Mouse (Mus musculus): Measurements from ENCODE around the gene Ppp1r10. TPM values are rescaled to one million over a fixed set of nuclear protein-coding genes. Genes with fewer than 3 reads are reported as not detected.
"Not testable (repeated sequence)": the region's sequence is repeated elsewhere in the genome, so short reads cannot be mapped to it uniquely, and the experiment has no call there.

Gene Ppp1r10
- total RNA-seq, 2 experiments from 2014 or later, result 70.2 to 76.0 TPM

- intact Hi-C loops (cut with DNase I), result no loop called here
- DNase-seq (ENCODE audit: low spot score in 2 of 2), result peak in 1 of 2 experiments; percentile 59
Measured at GRCm38 (mm10) chr17:35920862-35921562, 4.8 kb downstream of the Ppp1r10 start.

DNA sequence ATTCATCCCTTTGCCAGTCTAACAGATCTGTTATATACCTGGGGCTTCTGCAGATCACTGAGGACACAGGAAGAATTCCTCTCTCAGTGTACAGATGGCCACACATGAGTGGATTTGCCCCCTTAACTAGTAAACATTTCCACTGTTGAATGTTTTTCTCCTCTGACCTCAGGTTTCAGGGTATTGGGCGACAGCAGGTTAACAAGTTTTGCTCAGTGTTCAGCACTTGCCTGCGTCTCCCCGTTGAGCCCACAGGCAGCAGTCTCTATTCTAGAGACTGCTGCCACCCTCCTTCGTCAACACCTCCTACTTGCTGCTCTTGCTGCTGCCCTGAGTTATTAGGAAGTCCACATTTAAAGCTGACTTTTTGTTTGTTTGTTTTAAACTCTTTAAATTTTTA, 5.5 kb downstream of the Ppp1r10 start:
- intact Hi-C loops (cut with DNase I), result no loop called here
- no peak for DNase-seq (ENCODE audit: low spot score in 2 of 2)

- intact Hi-C loops (cut with DNase I), result no loop called here
- no peak for DNase-seq (ENCODE audit: low spot score in 2 of 2)
Measured at GRCm38 (mm10) chr17:35922566-35922965, 6.3 kb downstream of the Ppp1r10 start.

DNA sequence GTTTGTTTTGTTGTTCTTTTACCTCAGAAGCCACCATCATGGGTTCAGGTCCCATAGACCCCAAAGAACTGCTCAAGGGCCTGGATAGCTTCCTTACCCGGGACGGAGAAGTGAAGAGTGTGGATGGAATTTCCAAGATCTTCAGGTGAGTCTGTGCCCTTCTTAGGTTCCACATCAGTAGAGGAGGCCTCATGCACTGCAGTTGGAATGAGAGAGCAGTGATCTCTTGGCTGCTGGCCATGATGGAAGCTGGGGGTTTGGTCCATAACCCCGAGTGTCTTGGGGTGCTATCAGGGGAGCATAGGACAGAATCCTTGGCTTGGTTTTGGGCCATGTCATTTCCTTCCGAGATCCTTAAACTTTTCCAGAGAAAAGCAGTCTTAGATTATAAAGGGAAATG, 7.0 kb downstream of the Ppp1r10 start:
- DNase-seq (ENCODE audit: low spot score in 2 of 2), result no peak
- intact Hi-C loops (cut with DNase I), result no loop called here

DNA sequence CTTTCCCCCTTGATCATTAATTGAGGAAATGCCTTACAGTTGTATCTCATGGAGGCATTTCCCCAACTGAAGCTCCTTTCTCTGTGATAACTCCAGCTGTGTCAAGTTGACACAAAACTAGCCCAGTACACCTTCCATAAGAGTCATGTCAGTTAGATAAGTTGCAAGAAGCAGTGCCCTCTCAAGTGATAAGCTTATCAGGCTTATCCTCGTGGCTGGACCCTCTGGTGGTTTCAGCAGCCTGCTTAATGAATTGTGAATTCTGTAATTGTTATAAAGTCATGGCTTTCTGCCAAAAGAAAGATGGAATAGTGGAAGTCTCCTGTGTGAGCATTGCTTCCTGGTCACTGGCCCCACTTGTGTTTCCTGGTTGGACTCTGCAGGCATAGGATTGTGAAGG, 11.2 kb downstream of the Ppp1r10 start:
- intact Hi-C loops (cut with DNase I), result no loop called here
- no peak for DNase-seq (ENCODE audit: low spot score in 2 of 2)

DNA sequence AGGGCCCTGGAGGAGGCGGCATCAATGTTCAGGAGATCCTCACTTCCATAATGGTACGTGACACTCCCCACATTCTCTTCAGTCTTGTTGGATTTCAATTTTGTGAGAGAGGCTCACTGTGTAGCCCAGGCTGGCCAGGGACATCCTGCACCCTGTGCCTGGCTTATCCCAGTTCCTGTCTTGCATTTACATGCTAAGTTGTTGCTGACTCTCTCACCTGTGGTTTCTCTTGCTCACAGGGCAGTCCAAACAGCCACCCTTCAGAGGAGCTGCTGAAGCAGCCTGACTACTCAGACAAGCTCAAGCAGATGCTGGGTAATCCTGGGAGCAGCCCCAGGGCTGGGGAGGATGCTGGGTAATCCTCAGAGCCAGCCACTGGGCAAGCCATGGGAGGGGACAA, 13.3 kb downstream of the Ppp1r10 start:
- no peak for DNase-seq (ENCODE audit: low spot score in 2 of 2)
- intact Hi-C loops (cut with DNase I), result no loop called here

DNA sequence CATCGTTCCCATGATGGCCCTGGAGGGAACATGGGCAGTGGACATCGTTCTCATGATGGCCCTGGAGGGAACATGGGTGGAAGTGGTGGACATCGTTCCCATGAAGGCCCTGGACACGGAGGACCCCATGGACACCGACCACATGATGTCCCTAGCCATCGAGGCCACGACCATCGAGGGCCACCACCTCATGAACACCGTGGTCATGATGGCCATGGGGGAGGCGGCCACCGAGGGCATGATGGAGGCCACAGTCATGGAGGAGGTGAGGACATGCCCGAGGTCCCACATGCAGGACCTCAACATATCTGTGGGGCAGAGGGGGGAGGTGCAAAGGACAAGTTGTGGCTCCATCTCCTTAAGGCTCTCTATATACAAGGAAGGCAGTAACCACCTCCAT, 14.4 kb downstream of the Ppp1r10 start:
- DNase-seq (ENCODE audit: low spot score in 2 of 2), result no peak
- intact Hi-C loops (cut with DNase I), result loop anchor here (10.0 kb wide), 2 partner anchors 134 to 264 kb away; partner anchors contain the start of gene H2-T3

DNA sequence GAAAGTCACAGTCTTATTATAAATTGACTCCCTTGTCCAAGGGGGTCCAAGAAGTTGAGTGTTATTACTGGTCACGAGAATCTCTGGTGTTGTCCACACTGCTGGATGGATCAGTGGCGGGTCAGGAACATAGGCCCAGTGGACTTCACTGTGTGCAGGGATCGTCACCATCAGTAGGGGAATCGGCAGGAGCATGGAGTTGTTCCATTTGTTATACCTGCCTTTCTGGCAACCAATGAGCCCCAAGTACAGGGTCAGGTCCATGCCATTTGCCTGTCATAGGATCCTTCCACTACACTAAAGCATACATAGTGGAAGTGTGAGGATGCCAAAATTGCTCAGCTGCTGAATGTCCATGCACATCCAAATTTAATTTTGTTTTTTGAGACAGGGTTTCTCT, 16.4 kb downstream of the Ppp1r10 start:
- intact Hi-C loops (cut with DNase I), result loop anchor here (10.0 kb wide), 2 partner anchors 132 to 262 kb away; partner anchors contain the start of gene H2-T3

DNA sequence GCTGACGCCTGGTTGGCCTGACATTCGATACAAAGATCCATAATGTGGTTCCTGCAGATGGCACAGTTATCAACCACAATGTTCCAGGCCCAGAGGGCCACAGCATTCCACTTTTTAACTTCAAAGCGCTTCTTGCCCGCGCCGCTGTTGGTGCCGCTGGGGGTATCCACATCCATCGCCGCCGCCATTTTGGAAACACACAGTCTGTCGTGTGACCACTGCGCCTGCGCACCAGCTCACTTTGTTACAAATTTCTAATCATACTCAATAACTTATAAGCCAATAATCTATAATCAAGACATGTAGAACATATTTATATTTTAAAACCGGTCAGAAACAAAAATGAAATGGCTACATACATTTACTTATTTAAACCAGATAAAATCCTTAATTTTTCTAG, 19.5 kb downstream of the Ppp1r10 start:
- not testable (repeated sequence) for DNase-seq (ENCODE audit: low spot score in 2 of 2)
- intact Hi-C loops (cut with DNase I), result loop anchor here (5.0 to 10.0 kb wide), 4 partner anchors 129 to 482 kb away; partner anchors contain the start of gene H2-T3

More for the DNA sequence above, 16.4 kb downstream of the Ppp1r10 start:
- no peak for DNase-seq (ENCODE audit: low spot score in 2 of 2)

DNA sequence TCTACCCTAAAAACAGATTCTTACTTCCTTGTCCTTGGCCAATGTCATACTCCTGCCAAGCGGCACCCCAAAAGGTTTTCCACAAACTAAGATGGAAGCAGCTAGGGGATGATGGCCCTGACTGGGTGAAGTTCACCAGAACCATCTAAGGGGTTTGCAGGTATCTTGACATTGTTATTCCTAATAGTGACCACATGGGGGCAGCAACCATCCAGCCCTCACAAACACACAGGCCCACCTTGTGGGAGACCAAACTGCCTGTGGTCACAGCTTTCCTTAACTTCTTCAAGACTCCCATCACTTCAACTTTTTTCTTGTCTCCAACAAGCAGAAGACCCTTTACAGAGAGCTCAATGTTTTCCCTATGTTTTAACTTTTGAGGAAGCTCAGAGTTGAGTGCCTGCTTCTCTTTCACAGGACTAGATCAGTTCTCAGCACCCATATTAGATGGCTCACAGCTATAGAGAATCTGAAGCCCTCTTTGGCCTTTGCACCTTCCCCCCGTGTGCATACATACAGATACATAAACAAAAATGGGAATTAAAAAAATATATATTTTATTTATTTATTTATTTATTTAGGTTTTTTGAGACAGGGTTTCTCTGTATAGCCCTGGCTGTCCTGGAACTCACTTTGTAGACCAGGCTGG, 21.6 kb downstream of the Ppp1r10 start:
- intact Hi-C loops (cut with DNase I), result loop anchor here (1.0 to 10.0 kb wide), 5 partner anchors 55 to 479 kb away; partner anchors contain the start of gene H2-T3
- peak; percentile 58 to 59 for DNase-seq (ENCODE audit: low spot score in 2 of 2)

DNA sequence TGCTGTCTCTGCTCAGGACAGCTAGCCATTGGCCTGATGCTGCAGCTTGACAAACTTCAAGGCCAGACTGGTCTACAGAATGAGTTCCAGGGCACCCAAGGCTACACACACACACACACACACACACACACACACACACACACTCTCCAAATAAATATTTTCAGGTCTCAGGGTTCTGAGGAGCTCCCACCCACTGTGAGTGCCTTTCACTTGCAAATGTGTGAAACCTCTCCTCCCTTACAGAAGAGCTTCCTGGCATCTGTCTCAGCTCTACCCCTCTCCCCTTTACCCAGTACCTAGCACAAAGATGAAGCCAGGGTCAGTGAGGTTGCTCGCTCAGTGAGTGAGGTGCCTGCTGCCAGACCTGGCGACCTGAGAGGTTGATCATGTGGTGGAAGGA, 22.9 kb downstream of the Ppp1r10 start:
- no peak for DNase-seq (ENCODE audit: low spot score in 2 of 2)
- intact Hi-C loops (cut with DNase I), result loop anchor here (5.0 to 10.0 kb wide), 4 partner anchors 126 to 478 kb away; partner anchors contain the start of gene H2-T3

- DNase-seq (ENCODE audit: low spot score in 2 of 2), result no peak
- intact Hi-C loops (cut with DNase I), result loop anchor here (5.0 to 10.0 kb wide), 4 partner anchors 125 to 477 kb away; partner anchors contain the start of gene H2-T3
Measured at GRCm38 (mm10) chr17:35939941-35940340, 23.7 kb downstream of the Ppp1r10 start.

DNA sequence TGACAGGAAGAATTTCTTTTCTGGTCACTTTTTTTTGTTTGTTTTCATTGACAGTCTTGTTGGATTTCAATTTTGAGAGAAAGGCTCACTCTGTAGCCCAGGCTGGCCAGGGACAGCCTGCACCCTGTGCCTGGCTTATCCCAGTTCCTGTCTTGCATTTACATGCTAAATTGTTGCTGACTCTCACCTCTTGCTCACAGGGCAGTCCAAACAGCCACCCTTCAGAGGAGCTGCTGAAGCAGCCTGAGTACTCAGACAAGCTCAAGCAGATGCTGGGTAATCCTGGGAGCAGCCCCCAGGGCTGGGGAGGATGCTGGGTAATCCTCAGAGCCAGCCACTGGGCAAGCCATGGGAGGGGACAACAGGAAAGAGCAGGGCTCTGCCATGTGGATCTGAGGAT, 34.7 kb downstream of the Ppp1r10 start:
- intact Hi-C loops (cut with DNase I), result not testable (repeated sequence)

DNA sequence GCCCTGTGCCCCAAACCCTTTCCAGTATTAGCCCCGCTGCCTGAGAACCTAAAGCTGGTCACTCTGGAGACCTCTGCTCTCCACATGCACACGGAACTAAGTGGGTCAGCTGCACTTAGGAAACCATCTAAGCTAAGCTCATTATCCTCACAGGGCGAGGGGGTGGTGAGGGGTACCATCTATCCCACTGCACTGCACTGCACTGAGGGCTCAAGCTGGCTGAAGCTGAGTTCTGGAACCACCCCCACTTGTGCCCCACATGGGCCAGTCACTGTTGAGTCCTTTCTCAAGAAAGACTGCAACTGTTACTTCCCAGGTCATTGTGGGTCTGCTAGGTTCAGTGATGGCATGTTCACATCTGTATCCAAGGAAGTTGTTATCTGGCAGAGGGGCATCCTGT, 36.3 kb downstream of the Ppp1r10 start:
- DNase-seq (ENCODE audit: low spot score in 2 of 2); intact Hi-C loops (cut with DNase I): not testable (repeated sequence)

More for the DNA sequence above, 34.7 kb downstream of the Ppp1r10 start:
- DNase-seq (ENCODE audit: low spot score in 2 of 2), result not testable (repeated sequence)

DNA sequence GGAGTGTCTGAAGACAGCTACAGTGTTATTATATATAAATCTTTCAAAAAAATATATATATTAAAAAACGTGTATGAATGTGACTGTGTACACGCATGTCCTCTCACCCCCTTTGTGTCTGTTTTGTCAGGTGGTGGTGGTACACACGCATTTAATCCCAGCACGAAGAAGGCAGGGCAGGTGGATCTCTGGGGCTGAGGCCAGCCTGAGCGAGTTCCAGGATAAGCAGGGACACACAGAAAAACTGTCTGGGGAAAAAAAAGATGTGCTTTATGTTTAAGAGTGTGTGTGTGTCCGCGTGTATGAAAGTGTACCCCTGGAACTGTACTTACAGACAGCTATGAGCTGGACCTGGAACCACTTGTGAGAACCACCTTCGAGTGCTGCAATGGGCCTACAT, 38.4 kb downstream of the Ppp1r10 start:
- intact Hi-C loops (cut with DNase I), result no loop called here
- no peak for DNase-seq (ENCODE audit: low spot score in 2 of 2)

- peak in 1 of 2 experiments; percentile 34 for DNase-seq (ENCODE audit: low spot score in 2 of 2)
- intact Hi-C loops (cut with DNase I), result no loop called here
Measured at GRCm38 (mm10) chr17:35958533-35959223, 42.4 kb downstream of the Ppp1r10 start.

DNA sequence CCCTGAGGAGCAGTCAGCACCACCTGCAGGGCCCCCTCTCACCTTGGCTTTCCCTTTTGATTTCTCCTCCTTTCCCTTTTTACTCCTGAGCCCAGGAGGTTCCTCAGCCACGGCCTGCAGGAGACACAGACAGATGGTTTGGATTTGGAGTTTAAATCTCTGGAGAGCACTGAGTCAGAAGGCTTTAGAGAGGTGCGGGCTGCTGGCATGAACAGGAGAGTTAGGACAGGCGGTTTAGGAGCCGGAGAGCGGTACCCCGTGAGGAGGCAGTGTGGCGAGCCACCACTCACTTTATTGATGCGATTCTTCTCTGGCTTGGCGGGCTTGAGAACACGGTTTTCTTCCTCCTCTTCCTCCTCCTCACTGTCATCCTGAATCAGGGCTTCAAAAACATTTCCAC, 47.0 kb downstream of the Ppp1r10 start:
- intact Hi-C loops (cut with DNase I), result no loop called here
- no peak for DNase-seq (ENCODE audit: low spot score in 2 of 2)

DNA sequence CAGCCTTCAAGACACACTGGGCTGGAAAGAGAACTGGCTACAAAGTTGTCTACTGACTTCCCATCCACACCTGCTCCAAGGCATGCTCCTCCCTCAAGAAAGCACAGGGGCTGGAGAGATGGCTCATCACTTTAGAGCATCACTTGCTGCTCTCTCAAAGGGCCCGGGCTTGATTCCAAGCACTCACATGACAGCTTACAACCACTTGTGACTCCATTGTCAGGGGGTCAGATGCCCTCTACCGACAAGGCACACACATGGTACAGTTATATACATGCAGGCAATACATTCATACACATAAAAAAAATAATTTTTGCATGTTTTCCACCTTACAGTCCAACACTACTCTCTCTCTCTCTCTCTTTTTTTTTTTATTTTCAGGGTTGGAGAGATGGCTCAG, 51.4 kb downstream of the Ppp1r10 start:
- intact Hi-C loops (cut with DNase I), result no loop called here
- no peak for DNase-seq (ENCODE audit: low spot score in 2 of 2)

DNA sequence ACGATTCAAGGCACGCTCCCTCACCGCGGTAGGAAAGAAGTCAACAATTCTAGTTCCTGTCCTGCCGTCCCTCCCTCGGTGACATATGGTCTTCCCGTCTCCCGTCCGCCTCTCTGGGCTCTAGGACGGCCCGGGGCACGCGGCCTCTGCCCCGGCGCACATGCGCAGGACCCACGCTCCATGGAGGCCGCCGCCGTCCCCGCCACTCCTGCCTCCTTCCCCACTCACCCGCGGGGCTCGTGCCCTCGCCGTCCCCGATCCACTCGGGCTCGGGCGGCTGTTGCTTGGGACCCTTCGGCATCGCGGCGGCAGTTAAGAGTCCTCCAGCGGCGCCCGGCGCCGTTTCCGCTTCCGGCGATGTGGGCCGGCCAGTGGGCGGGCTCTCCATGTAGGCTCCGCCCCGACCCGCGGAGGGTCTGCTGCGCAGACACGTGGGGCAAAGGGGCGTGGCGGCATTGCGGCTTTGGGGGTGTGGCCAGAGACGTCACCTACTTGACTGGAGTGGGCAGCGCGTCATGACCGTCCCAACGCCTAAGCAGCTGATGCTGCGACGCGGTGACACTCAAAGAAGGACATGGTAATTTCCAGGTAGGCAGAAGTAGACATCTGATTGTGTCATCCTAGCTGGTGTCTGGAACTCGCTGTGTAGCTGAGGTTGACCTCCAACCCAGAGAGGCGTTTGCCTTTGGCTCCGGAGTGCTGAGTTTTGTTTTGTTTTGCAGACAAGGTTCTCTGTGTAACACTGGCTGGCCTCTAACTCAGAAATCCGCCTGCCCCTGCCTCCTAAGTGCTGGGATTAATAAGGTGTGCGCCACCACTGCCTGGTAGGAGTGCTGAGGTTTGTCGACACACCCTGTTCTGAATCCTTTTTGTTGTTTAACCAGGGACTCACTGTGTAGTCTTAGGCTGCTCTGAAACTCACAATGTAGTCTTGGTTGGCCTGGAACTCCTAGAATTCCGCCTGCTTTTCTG, 53.5 kb downstream of the Ppp1r10 start, which contains the start of gene Abcf1:
Abcf1 (minus strand) TSS at position 344 of the 972 bp plus-strand sequence.
- intact Hi-C loops (cut with DNase I), result loop anchor here (10.0 kb wide), 2 partner anchors 135 to 985 kb away; partner anchors contain the start of genes Ppp1r11, Tubb5, Znrd1 and Znrd1as
- DNase-seq (ENCODE audit: low spot score in 2 of 2), result peak; percentile 98 to 99
